Mouse (Mus musculus) liver, postnatal 0 days (tissue): ENCODE results near the gene Tmem184a.

Source experiments
- CTCF ChIP-seq: sonication (generic); IDR thresholded peaks from 2 replicates; pipeline ENCODE4 v1.5.1; 2016; ENCODE audit warnings: antibody characterized with exemption, low read depth
- EP300 ChIP-seq: IDR thresholded peaks from 2 replicates; pipeline ENCODE4 v1.6.1; 2016; ENCODE audit warnings: antibody characterized with exemption, low read depth, mild to moderate bottlenecking

DNA sequence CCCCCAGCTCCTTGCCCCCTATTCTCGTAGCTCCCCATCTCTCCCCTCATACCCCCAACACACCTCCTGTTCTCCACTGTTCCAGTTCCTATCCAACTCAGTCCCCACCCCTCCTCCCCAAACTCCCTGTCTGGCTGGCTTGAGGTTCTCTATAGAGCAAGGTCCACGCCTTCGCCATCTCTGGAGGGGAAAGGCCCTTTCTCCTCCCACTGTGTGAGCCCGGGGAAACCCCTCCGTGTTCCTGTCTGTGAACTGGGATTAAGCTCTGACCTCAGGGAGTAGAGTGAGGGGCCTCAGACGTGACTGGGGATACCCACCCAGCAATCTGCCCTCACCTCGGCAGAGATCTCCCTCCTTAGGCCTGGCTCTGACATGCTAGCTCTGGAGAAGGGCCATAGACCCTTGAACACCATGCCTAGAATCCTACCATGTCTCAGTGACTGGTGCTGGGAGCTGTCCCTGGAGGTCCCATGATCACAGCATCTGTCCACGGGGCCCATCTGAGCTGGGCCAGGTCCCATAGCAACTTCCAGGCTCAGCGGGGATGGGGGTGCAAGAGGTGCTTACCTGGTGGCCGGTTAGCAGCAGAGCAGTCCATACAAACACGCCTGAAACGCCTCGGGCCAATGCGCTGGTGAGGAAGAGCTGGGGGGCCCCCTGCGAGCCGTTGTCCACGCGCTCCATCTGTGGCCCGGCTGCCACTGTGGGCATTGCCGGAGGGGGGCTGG is 7.2 kb downstream of the Tmem184a start:
- TF ChIP-seq CTCF, result no peak
- no peak for TF ChIP-seq EP300
